Mouse (Mus musculus): ENCODE measurements at regions not wholly inside any gene's neighbourhood (a gene's known extent, or its start where the extent isn't known, plus 50 kb on each side); places are given as distances from the start of the nearest gene placed in this dataset.
A peak's percentile ranks its signal among the peaks of the same experiment; 100 is the strongest.

GRCm38 (mm10) chr12:46138646-46139045 is 680.1 kb downstream of the Nova1 start:
- intact Hi-C loops (cut with DNase I): no loop called here

DNA sequence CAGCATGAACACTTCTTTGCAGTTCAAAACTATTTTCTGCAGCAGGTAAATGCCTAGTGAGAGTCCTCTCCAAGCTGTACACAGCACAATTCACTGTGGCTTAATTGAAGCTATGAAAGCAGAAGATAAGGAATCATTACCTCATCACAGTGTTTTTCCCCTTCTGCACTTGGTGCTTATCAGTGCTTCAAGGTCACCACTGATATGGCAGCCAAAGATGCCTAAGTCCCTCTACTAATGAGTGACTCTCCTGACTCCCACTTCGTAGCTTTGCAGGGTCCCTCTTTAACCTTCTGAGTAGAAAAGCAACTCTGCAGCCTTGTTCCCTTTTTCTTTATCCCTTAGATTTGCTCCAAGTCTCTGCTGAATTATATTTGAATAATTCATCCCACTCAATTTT is 692.9 kb downstream of the Nova1 start:
- intact Hi-C loops (cut with DNase I): no loop called here
- DNase-seq (ENCODE audit: extremely low spot score in 1 of 2, low spot score in 2 of 2): no peak

More at GRCm38 (mm10) chr12:46138646-46139045, 680.1 kb downstream of the Nova1 start:
- no peak for DNase-seq (ENCODE audit: extremely low spot score in 1 of 2, low spot score in 2 of 2)

DNA sequence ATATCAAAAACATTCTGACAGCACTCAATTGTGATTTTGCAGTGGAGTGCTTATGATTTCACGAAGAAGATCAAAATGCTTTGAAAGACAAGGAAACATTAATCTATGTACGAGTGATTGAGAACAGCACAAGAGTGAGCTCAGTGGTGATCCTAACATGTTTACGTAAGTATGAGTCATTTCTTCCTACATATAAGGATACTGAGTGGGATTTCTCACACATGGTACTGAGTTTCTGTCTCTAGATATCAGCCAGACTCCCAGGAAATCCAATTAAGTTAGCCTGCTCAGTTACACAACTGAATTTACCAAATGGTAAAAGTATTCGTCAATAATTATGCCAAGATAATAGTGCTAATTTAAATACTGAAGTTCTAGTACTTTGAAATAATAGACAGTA is 707.4 kb downstream of the Nova1 start:
- intact Hi-C loops (cut with DNase I): no loop called here
- no peak for DNase-seq (ENCODE audit: extremely low spot score in 1 of 2, low spot score in 2 of 2)

- no peak for DNase-seq (ENCODE audit: extremely low spot score in 1 of 2, low spot score in 2 of 2)
- intact Hi-C loops (cut with DNase I): no loop called here
Observed at GRCm38 (mm10) chr12:46083356-46083755, 735.4 kb downstream of the Nova1 start.

DNA sequence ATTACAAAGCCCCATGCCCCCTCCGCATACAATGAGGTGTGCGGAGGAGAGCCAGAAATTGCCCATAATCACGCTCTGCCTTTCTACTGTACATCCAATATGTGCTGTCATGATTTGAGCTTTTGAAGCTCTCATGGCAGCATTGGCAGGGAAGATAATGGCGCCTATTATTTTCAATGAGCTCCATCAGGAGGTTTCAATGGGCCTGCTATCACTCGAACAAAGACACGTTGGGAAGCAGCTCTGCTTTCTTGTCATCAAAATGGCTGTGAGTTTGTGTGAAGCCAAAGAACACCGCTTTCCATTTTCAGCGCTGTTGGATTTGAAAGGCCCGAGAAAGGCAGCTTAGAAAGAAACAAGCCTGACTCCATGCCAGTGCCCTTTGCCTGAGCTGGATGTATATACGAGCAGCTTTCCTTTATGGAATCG is 742.9 kb downstream of the Nova1 start:
- intact Hi-C loops (cut with DNase I): no loop called here

GRCm38 (mm10) chr12:46075355-46075754 is 743.4 kb downstream of the Nova1 start:
- no peak for DNase-seq (ENCODE audit: extremely low spot score in 1 of 2, low spot score in 2 of 2)
- intact Hi-C loops (cut with DNase I): no loop called here

More for the DNA sequence above, 742.9 kb downstream of the Nova1 start:
- peak in 1 of 2 experiments; percentile 5 for DNase-seq (ENCODE audit: extremely low spot score in 1 of 2, low spot score in 2 of 2)

- intact Hi-C loops (cut with DNase I): no loop called here
- no peak for DNase-seq (ENCODE audit: extremely low spot score in 1 of 2, low spot score in 2 of 2)
Observed at GRCm38 (mm10) chr12:46066896-46067295, 751.8 kb downstream of the Nova1 start.

DNA sequence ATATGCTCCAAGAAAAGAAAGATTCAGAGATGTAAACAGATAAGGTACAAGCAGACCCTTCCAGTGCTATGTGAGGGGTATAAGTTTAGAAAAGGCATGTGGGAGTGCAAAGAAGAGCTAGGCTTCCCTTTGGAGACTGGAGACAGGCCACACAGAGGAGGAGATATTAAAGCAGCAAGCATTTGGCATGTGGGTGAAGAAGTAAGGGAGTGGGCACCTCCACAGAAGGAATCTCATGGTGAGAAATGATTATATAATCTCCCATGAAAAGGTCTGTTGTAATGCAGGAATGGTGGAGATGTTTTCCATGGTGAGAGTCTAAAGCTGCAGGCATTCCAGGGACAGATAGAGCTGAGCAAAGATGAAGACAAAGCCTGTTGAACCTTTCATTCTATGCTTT is 778.1 kb downstream of the Nova1 start:
- DNase-seq (ENCODE audit: extremely low spot score in 1 of 2, low spot score in 2 of 2): no peak
- intact Hi-C loops (cut with DNase I): no loop called here

DNA sequence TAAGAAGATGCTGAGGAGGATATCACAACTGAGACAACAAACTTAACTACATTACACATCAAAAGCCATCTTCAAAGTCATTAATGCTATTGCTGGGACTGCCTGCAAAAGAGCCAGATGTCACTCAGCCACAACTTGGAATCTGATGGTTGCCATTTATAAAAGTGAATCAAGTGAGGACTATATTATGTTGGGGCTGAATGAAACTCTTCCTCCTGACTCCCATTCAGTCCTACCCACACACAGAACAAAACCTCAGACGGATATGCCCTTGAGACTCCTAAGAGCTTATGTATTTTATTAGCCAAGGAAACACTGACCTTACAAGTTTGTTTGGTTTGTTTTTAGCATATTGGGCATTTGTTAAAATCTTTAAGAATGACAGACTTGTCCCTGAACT is 778.5 kb downstream of the Nova1 start:
- DNase-seq (ENCODE audit: extremely low spot score in 1 of 2, low spot score in 2 of 2): no peak
- intact Hi-C loops (cut with DNase I): no loop called here

- DNase-seq (ENCODE audit: extremely low spot score in 1 of 2, low spot score in 2 of 2): no peak
- intact Hi-C loops (cut with DNase I): no loop called here
Observed at GRCm38 (mm10) chr12:46036540-46037094, 782.1 kb downstream of the Nova1 start.

GRCm38 (mm10) chr12:46025266-46025665 is 793.5 kb downstream of the Nova1 start:
- intact Hi-C loops (cut with DNase I): no loop called here
- no peak for DNase-seq (ENCODE audit: extremely low spot score in 1 of 2, low spot score in 2 of 2)

GRCm38 (mm10) chr12:46021546-46021910 is 797.2 kb downstream of the Nova1 start:
- no peak for DNase-seq (ENCODE audit: extremely low spot score in 1 of 2, low spot score in 2 of 2)
- intact Hi-C loops (cut with DNase I): no loop called here

DNA sequence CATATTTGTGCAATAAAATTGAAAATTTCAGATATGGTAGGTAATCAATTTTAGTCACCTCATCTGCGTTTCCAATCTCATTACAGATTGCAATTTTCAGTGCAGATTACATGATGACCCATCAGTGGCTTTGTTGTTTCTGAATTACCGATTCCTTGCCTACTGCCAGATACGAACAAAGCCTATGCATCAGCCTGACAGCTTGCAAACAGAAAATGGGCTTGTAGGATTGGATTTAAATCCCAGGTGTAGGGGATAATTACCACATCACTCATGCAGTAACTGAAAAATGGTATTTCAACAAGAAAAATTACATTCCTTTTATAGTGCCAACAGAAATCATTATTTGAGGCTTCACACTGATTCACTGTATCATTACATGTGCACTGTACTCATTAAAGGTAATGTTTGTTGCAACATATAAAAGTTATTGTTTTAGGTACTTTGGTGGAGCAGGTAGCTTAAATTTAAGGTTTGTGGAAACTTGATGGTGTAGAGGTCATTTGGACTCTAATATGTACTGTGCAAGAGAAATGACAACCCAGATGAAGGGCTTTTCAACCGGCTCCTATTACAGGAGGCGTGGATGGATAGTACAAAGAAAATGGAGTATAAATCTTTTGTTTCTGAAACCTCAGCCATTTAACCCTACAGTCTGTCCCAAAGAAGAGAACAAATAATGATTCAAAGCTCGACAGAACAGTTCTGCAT is 797.7 kb downstream of the Nova1 start:
- DNase-seq (ENCODE audit: extremely low spot score in 1 of 2, low spot score in 2 of 2): no peak
- intact Hi-C loops (cut with DNase I): no loop called here

DNA sequence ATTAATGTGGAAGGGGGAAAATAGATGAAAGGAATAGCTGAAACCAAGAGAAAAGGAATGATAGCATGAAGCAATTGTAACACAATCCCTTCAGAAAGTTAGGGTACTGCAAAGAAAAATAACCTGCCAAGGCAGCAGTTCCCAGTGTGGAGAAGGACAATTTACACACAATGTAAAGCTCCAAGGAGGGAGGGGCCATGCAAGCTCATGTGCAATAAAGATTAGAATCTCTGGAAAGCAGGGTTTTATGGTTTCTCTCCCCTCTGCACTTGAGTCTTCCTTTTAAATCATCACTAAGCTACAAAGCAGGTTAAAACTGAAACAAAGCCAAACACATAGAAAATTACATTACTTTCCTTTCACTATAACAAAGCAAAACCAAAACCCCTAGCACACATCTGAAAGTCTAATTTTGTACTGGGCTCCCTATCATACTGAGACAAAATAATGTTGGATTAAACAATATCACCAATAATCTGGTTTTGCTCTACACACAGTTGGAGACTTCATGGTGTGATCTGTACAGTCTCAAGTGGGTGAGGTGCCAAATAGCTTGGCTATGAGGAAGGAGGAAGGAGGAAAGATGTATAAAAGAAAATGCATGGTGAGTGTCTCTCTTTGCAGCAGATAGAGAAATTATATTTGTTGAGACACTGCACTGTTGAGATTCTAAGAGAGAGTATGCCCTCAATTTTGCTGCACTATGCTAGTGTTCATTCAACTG is 840.9 kb downstream of the Nova1 start:
- intact Hi-C loops (cut with DNase I): no loop called here
- no peak for DNase-seq (ENCODE audit: extremely low spot score in 1 of 2, low spot score in 2 of 2)

DNA sequence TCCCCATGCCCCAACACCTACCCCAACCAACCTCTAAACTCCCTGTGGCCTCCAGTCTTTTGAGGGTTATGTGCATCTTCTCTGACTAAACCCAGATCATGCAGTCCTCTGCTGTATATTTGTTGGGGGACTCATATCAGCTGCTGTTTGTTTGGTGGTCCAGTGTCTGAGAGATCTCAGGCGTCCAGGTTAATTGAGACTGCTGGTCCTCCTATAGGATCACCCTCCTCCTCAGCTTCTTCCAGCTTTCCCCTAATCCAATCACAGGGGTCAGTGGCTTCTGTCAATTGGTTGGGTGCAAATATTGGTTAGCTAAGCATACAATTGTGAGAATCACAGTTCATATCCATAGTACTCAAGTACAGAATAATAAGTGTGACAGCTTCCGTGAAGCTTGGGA is 842.9 kb downstream of the Nova1 start:
- DNase-seq (ENCODE audit: extremely low spot score in 1 of 2, low spot score in 2 of 2): no peak
- intact Hi-C loops (cut with DNase I): no loop called here

GRCm38 (mm10) chr12:45970472-45970871 is 848.3 kb downstream of the Nova1 start:
- intact Hi-C loops (cut with DNase I): no loop called here

DNA sequence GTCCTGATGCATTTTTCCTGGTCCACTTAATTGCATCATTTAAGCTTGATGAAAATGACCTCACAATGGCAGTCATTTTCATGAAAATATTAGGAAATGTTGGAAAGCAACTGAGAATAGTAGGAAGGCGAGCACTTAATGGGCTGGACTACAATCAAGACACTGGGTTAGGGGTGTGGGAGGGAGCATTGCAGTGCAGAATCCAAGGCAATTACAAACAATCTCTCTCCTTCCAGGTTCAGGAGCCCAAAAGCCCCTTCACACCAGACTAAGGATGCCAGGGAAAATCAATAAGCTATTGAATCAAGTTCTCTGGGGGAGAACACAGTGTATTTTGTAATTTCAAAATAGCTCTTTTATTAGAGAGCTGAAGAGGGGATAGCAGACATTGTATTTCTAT is 848.8 kb downstream of the Nova1 start:
- intact Hi-C loops (cut with DNase I): no loop called here
- DNase-seq (ENCODE audit: extremely low spot score in 1 of 2, low spot score in 2 of 2): no peak

More at GRCm38 (mm10) chr12:45970472-45970871, 848.3 kb downstream of the Nova1 start:
- peak in 1 of 2 experiments; percentile 1 for DNase-seq (ENCODE audit: extremely low spot score in 1 of 2, low spot score in 2 of 2)

DNA sequence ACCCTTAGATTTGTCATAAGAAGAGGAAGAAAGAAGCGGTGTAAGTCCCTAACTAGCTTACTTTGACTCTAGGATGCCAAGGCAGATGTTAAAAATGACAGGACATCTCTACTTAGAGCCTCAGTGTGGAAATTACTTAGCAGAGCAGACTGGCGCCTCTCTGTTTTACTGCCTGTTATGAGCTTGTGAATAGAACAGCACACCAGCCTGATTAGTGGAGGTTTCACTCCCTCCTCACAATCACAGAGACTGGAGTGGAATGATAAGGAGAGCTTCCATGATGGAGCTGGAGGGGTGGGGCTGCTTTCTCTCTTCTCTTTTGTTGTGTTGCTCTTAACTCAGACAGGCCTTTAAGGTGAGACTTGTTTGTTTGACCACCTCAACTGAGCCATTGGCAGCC is 871.8 kb downstream of the Nova1 start:
- intact Hi-C loops (cut with DNase I): no loop called here
- no peak for DNase-seq (ENCODE audit: extremely low spot score in 1 of 2, low spot score in 2 of 2)

GRCm38 (mm10) chr12:45944464-45944863 is 870.0 kb upstream of the Stxbp6 start:
- intact Hi-C loops (cut with DNase I): no loop called here
- DNase-seq (ENCODE audit: extremely low spot score in 1 of 2, low spot score in 2 of 2): no peak

DNA sequence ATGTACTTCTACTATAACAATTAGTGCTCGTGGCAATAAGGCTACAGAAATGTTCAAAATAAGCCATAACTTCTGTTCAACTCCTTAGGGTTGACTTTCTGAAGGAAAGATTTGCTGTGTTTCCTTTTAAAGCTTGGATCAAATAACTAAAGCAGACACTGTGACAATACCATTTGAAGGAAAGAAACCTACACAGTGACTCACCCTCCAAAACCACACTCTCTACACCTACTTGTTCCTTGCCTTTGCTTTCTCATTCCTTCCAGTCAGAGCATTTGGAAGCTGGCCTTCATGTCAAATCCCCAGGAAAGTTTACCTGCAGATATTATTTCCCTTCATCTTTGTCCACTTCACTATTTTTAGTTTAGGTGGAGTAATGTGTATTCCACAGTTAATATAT is 867.9 kb upstream of the Stxbp6 start:
- intact Hi-C loops (cut with DNase I): no loop called here
- DNase-seq (ENCODE audit: extremely low spot score in 1 of 2, low spot score in 2 of 2): no peak

All from left cerebral cortex, postnatal 10 days (tissue).